Mouse (Mus musculus) layer of hippocampus, postnatal 10 days (tissue): ENCODE results near the gene Rbm38. TPM values are rescaled to one million over a fixed set of nuclear protein-coding genes. Genes with fewer than 3 reads are reported as not detected.

Experiments
- DNase-seq, 2 experiments: peaks; one replicate each; pipeline ENCODE4 v3.0.0; 2021; ENCODE audit warnings: low spot score in 2 of 2
- total RNA-seq, 2 experiments: library from RNA; stranded (reverse); gene quantifications; 2 replicates each; pipeline ENCODE4 v1.2.3; 2021

Rbm38 gene
- total RNA-seq, 2 experiments from 2014 or later = 4.4 to 6.3 TPM

DNA sequence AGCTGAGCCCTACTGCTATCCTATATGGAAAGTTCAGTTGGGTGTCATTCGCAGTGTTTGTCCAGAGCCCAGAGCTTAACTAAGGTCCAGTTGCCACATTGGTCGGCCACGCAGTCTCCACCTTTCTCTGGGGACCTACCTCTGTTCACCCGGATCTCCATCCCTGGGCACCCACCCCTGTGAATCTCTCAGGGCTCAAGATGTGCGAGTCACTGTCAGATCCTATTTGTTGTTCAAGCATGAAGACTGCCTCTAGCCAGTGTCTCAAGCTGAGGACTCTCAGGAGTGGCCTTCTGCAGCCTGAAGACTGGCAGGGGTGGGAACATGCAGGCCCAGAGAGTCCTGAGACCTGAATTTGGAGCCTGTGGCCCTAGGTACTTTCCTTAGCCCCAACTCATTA is 15.8 kb downstream of the Rbm38 start:
- DNase-seq = no peak

DNA sequence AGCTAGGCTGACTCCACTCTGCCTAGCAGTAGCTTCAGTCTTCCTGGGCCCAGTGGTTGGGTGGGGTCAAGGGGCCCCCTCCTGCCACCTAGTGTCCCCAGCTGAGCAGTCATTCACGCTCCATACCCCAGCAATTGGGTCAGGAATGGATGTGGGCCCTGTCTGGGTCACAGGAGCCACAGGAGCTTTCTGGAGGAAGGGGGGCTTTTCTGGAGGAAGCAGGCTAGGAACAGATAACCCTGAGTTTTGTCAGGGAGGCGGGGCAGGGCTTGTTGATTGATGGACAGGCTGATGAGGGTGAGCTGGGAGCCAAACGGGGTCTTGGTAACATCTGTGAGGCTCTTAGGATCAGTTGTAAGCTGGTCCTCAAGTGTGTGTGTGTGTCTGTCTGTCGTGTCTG is 16.3 kb downstream of the Rbm38 start:
- DNase-seq = no peak

DNA sequence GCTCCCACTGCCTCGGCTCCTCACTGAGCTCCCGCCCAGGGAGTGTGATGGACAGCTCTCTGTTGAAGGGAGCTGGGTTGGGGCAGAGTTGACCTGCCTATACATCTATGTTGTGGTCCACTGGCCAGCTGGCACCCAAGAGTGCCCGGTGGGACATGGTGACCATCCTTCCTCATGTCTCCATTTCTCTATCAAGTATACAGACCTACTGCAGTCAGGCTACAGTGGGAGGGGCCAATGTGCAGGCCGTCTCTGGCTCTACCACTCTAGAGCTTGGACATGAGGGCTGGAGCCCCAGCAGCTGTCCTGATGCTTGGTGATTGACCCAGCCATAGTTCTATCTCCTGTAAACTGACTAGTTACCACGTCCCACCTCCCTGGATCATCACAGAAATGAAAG is 17.0 kb downstream of the Rbm38 start:
- no peak for DNase-seq

GRCm38 (mm10) chr2:173037827-173038607 is 17.7 kb downstream of the Rbm38 start:
- no peak for DNase-seq

- no peak for DNase-seq
Measured at GRCm38 (mm10) chr2:173039041-173039440, 18.7 kb downstream of the Rbm38 start.

GRCm38 (mm10) chr2:173040803-173041202 is 20.5 kb downstream of the Rbm38 start:
- DNase-seq = no peak

GRCm38 (mm10) chr2:173041242-173041641 is 20.9 kb downstream of the Rbm38 start:
- DNase-seq = no peak

GRCm38 (mm10) chr2:173041893-173042292 is 21.6 kb downstream of the Rbm38 start:
- DNase-seq = no peak

- no peak for DNase-seq
Measured at GRCm38 (mm10) chr2:173042504-173043162, 22.3 kb downstream of the Rbm38 start.

GRCm38 (mm10) chr2:173044198-173044970 is 24.1 kb downstream of the Rbm38 start:
- no peak for DNase-seq

GRCm38 (mm10) chr2:173046582-173047297 is 26.4 kb downstream of the Rbm38 start:
- no peak for DNase-seq

- DNase-seq = no peak
Measured at GRCm38 (mm10) chr2:173047471-173047870, 27.2 kb downstream of the Rbm38 start.

GRCm38 (mm10) chr2:173048041-173048745 is 27.9 kb downstream of the Rbm38 start:
- DNase-seq = peak in 1 of 2 experiments; percentile 8

DNA sequence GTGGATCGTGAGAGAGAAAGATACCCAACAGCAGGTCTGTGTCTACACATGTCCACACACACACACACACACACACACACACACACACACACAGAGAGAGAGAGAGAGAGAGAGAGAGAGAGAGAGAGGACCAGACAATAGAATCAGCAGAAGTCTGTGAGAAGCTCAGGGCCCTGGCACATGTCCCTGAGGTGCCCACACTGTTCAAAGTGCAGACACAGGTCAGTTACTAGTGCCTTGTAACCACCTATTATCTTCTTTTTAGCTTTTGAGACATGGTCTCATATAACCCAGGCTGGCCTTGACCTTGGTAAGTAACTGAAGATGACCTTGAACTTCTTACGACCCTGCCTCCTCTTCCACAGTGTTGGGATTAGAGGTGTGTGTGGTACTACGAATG is 28.9 kb downstream of the Rbm38 start:
- DNase-seq = peak in 1 of 2 experiments; percentile 8

- DNase-seq = no peak
Measured at GRCm38 (mm10) chr2:173049817-173050216, 29.5 kb downstream of the Rbm38 start.

- no peak for DNase-seq
Measured at GRCm38 (mm10) chr2:173050604-173051382, 30.5 kb downstream of the Rbm38 start.

GRCm38 (mm10) chr2:173052881-173053280 is 32.6 kb downstream of the Rbm38 start:
- DNase-seq = no peak

DNA sequence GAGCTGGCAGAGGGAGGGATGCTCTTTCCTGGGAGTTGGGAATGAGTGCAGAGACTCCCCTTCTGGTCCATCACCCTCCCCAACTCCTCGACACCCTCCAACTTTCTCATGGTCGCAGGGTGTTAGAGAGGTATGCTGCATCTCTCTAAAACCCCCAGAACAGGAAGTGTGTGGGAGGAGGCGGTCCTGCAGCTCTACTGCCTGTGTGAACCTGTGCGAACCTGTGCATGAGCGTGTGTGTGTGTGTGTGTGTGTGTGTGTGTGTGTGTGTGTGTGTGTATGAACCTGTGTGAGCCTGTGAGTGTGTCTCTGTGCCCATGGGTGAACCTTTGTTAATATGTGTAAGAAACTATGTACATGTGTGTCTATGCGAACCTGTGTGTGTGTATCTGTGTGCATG is 33.5 kb downstream of the Rbm38 start:
- no peak for DNase-seq

DNA sequence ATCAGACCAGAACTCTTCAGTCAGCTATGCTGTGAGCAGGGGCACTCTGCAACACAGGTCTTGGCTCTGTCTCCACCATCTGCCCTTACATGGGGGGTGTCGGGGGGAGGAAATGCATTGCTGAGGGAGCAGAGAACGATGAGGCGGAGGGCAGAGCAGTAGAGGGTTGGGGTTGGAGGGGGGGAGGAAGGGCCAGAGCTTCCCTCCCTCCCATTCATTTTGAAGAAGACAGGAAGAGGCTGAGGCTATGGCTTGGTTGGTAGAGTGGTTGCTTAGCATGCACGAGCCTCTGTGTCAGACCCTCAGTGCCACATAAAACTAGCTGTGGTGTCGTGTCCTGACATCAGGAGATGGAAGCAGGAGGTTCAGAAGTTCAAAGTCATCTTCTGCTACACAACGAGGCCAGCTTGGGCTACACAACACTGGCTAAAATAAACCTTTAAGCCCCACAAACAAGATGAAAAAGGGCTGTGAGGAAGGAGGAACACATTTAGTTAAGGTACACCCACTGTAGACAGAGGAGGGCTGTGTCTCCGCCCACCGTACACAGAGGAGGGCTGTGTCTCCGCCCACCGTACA is 36.1 kb downstream of the Rbm38 start:
- no peak for DNase-seq
